Mouse (Mus musculus): Measurements from ENCODE around the gene Rnf41.

DNA sequence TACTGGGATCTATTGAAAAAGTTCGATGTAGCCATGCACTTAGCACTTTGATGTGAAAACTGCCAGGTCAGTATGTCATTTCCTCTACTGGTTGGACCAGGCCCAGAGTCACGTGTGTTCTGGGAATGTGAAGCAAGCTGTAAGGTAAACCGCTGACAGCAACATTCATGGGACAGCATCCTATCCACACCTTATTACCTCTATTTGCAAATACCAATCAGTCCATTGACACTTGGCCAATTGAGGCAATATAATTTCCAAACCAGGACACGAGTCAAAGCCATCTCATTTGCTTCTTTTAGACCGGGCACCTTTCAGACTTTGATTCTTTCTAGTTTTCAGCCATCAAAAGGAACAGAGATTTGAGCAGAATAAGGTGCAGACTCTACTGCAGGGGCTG is 17.6 kb downstream of the Rnf41 start:
- TF ChIP-seq CTCF (IDR thresholded peaks at IDR 0.05) (no peak), EP300 (IDR thresholded peaks at IDR 0.05) (no peak)
